Mouse (Mus musculus) spleen, adult 2 months (tissue): ENCODE data around the gene Krt13.

Source experiments
- CTCF ChIP-seq: fragments of 200-500 bp; IDR thresholded peaks from 2 replicates; pipeline ENCODE4 v1.5.1; 2011; ENCODE audit warnings: mild to moderate bottlenecking, inconsistent platforms; ENCODE audit not compliant: insufficient read depth, insufficient read length, insufficient replicate concordance; ENCODE audit errors: extremely low read depth
- POLR2A ChIP-seq: fragments of 200-500 bp; IDR thresholded peaks from 2 replicates; pipeline ENCODE4 v1.6.1; 2011; ENCODE audit warnings: low read depth, low read length, inconsistent platforms

- TF ChIP-seq POLR2A (no peak), CTCF (no peak)
These were observed 21.0 kb downstream of the Krt13 start for GRCm38 (mm10) chr11:100100391-100100790.
